Mouse (Mus musculus) heart, postnatal 10 days (tissue): ENCODE data around the gene Olfr859. TPM values are rescaled to one million over a fixed set of nuclear protein-coding genes. Genes with fewer than 3 reads are reported as not detected.
"Not testable (repeated sequence)": the region's sequence is repeated elsewhere in the genome, so short reads cannot be mapped to it uniquely, and the experiment has no call there.

ENCODE experiments used
- DNase-seq, 2 experiments: peaks; one replicate each; pipeline ENCODE4 v3.0.0; 2021
- intact Hi-C: fragments of 180-260 bp; cut with DNase I; formaldehyde crosslinking; loops from one replicate; pipeline ENCODE4 v1.15.1; 2025
- total RNA-seq, 2 experiments: library from RNA; stranded (reverse); gene quantifications; 2 replicates each; pipeline ENCODE4 v1.2.3; 2021

The Olfr859 gene
- total RNA-seq, result not detected

GRCm38 (mm10) chr9:19804606-19805005 lies at the start of gene Olfr859:
Gene Olfr859 (plus strand): TSS chr9:19804906.
- DNase-seq, intact Hi-C loops: not testable (repeated sequence)

- no peak for DNase-seq
- intact Hi-C loops, result no loop called here
Measured at GRCm38 (mm10) chr9:19769136-19769535, 35.6 kb upstream of the Olfr859 start.

- intact Hi-C loops, result no loop called here
- DNase-seq, result no peak
Measured at GRCm38 (mm10) chr9:19769701-19770100, 35.0 kb upstream of the Olfr859 start.

GRCm38 (mm10) chr9:19779983-19780382 lies 24.7 kb upstream of the Olfr859 start, which contains the start of gene Olfr58:
Gene Olfr58 (plus strand): TSS chr9:19780283.
- intact Hi-C loops, result no loop called here
- DNase-seq, result no peak

- DNase-seq, result no peak
- intact Hi-C loops, result no loop called here
Measured at GRCm38 (mm10) chr9:19803000-19803399, 1.7 kb upstream of the Olfr859 start.

- intact Hi-C loops, result no loop called here
- no peak for DNase-seq
Measured at GRCm38 (mm10) chr9:19849647-19850046, 44.9 kb downstream of the Olfr859 start, which contains the start of gene Olfr860. Gene Olfr860 (minus strand): TSS chr9:19849747.

Other genes with a start within 250 kb of the Olfr859 start
- gene Olfr854, start 237.5 kb upstream of the Olfr859 start, total RNA-seq, result not detected
- not detected for gene Olfr855, start 222.3 kb upstream of the Olfr859 start, total RNA-seq
- 10 to 100 TPM; 13.8 to 15.4 TPM for gene Zfp317, start 182.8 kb upstream of the Olfr859 start, total RNA-seq
- gene Olfr857, start 95.5 kb upstream of the Olfr859 start, total RNA-seq, result not detected
- not detected for gene Olfr58, start 24.6 kb upstream of the Olfr859 start, total RNA-seq
- gene Olfr860, start 44.8 kb downstream of the Olfr859 start, total RNA-seq, result not detected
- gene Olfr862, start 83.1 kb downstream of the Olfr859 start, total RNA-seq, result not detected
- gene Olfr77, start 112.0 kb downstream of the Olfr859 start, total RNA-seq, result not detected
- not detected for gene Olfr866, start 223.1 kb downstream of the Olfr859 start, total RNA-seq